Mouse (Mus musculus) embryonic facial prominence, embryonic 13.5 days (tissue): ENCODE results near the gene Hoxd1. TPM values are rescaled to one million over a fixed set of nuclear protein-coding genes. Genes with fewer than 3 reads are reported as not detected.

Source experiments
- ATAC-seq: fragments of 200-750 bp; cut with Nextera tagmentation; 2 replicates; pipeline ENCODE4 v1.8.0; 2017; ENCODE audit warnings: low read depth; ENCODE audit not compliant: insufficient number of reproducible peaks, insufficient read depth, low FRiP score, low TSS enrichment
- H3K27ac ChIP-seq: fragments of 300-500 bp; sonication (generic); 2 replicates; pipeline ENCODE4 v1.5.1; 2015; ENCODE audit warnings: moderate library complexity, mild to moderate bottlenecking, inconsistent platforms
- H3K27me3 ChIP-seq: fragments of 300-500 bp; sonication (generic); 2 replicates; pipeline ENCODE4 v1.6.1; 2015; ENCODE audit warnings: mild to moderate bottlenecking, inconsistent platforms
- H3K36me3 ChIP-seq: fragments of 300-500 bp; sonication (generic); 2 replicates; pipeline ENCODE4 v1.6.1; 2015; ENCODE audit warnings: mild to moderate bottlenecking, inconsistent platforms
- H3K4me1 ChIP-seq: fragments of 300-500 bp; sonication (generic); 2 replicates; pipeline ENCODE4 v1.6.1; 2015; ENCODE audit warnings: inconsistent platforms
- H3K4me2 ChIP-seq: fragments of 300-500 bp; sonication (generic); 2 replicates; pipeline ENCODE4 v1.6.1; 2015; ENCODE audit warnings: moderate library complexity, mild to moderate bottlenecking, inconsistent platforms
- H3K4me3 ChIP-seq: fragments of 300-500 bp; sonication (generic); 2 replicates; pipeline ENCODE4 v1.5.1; 2015; ENCODE audit warnings: mild to moderate bottlenecking, inconsistent platforms
- H3K9ac ChIP-seq: fragments of 300-500 bp; sonication (generic); 2 replicates; pipeline ENCODE4 v1.6.1; 2015; ENCODE audit warnings: mild to moderate bottlenecking, inconsistent platforms
- H3K9me3 ChIP-seq: fragments of 300-500 bp; sonication (generic); 2 replicates; pipeline ENCODE4 v1.6.1; 2016; ENCODE audit warnings: inconsistent platforms
- WGBS: fragments of 180-500 bp; shearing (Covaris S2); methylation state at CpG from one replicate; pipeline ENCODE4 v1.1.7; 2015; ENCODE audit warnings: mixed read lengths; 5-methylcytosine and 5-hydroxymethylcytosine counted together
- microRNA counts: library from miRNA; unstranded; fragments of <30 nt; microRNA quantifications from one replicate; lab custom pipeline; 2016
- microRNA-seq: library from miRNA; unstranded; fragments of <30 nt; microRNA quantifications from one replicate; pipeline ENCODE4, GENCODE M21; 2016
- polyA plus RNA-seq: library from polyadenylated mRNA; unstranded; fragments of >200 nt; fragmentation: Nextera tagmentation; extraction: Ambion mirVana; gene quantifications from 2 replicates; pipeline ENCODE4 v1.2.1, GENCODE M21; 2015

Hoxd1 gene
- polyA plus RNA-seq, 1 experiment from 2014 or later: 5.4 TPM

DNA sequence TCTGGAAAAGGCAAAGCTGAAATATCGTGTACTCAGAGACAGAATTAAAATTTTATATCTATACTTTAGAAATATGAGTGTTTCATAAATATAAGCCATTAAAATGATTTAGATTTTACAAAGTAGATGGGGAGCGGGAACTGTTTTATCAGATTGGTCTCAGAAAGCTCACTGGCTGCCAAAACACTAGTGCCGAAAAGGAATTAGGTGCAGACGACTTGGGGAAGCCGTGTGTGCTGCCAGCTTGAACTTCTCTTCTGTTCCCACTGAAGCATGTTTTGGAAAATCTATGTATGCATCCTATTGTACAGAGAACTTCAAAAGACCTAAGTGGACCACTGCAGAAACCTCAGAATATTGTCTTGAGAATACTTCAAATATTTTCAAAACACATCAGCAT lies 45.7 kb downstream of the Hoxd1 start:
- no peak overlapping the region for H3K4me2 ChIP-seq
- H3K36me3 ChIP-seq: no peaks in the 10 kb centered on the region
- no peaks in the 10 kb centered on the region for H3K27me3 ChIP-seq
- WGBS: 53% methylated on average over 5 of the region's 5 CpGs
- no peak overlapping the region for H3K4me3 ChIP-seq
- ATAC-seq: no peak
- H3K9me3 ChIP-seq: no peaks in the 10 kb centered on the region
- no peak overlapping the region for H3K9ac ChIP-seq
- H3K4me1 ChIP-seq: peaks cover 16% of the 10 kb centered on the region
- no peak overlapping the region for H3K27ac ChIP-seq

MicroRNAs encoded within 50 kb of the gene (microRNA counts, 519-probe panel; counts per million panel counts)
- 1,753 counts per million, percentile 48 among the panel's probes with 10 or more counts for microRNA mmu-miR-10b (lab: Ali Mortazavi, UCI)

Small RNA genes within 50 kb of the gene (microRNA-seq; reads per million reads assigned to microRNA genes)
- gene Mir10b: 2,061 reads per million, percentile 82 among the genes with 10 or more reads in this experiment

Other genes starting within 250 kb of the Hoxd1 start
- gene Lnpk, start 183.5 kb upstream of the Hoxd1 start, polyA plus RNA-seq: 36.9 and 39.8 TPM in 2 replicates
- not detected in 2 replicates for gene Evx2, start 103.4 kb upstream of the Hoxd1 start, polyA plus RNA-seq
- not detected in 2 replicates for gene Hoxd13, start 94.7 kb upstream of the Hoxd1 start, polyA plus RNA-seq
- not detected in 2 replicates for gene Hoxd12, start 88.0 kb upstream of the Hoxd1 start, polyA plus RNA-seq
- gene Hoxd11, start 83.4 kb upstream of the Hoxd1 start, polyA plus RNA-seq: not detected in 2 replicates
- 0.14 TPM in 1 of 2 replicates, not detected in the other for gene Hoxd10, start 71.1 kb upstream of the Hoxd1 start, polyA plus RNA-seq
- gene Hoxd9, start 65.3 kb upstream of the Hoxd1 start, polyA plus RNA-seq: 0.80 and 1.4 TPM in 2 replicates
- gene Hoxd8, start 58.4 kb upstream of the Hoxd1 start, polyA plus RNA-seq: 2.5 and 3.7 TPM in 2 replicates
- gene Hoxd3, start 51.1 kb upstream of the Hoxd1 start, polyA plus RNA-seq: 1.5 and 3.3 TPM in 2 replicates
- gene Hoxd4, start 51.1 kb upstream of the Hoxd1 start, polyA plus RNA-seq: 0.50 TPM in 1 of 2 replicates, not detected in the other
- gene Gm28230, start 36.3 kb upstream of the Hoxd1 start, polyA plus RNA-seq: 0.18 TPM in 1 of 2 replicates, not detected in the other
- gene Mtx2, start 62.8 kb downstream of the Hoxd1 start, polyA plus RNA-seq: 120 and 131 TPM in 2 replicates